Mouse (Mus musculus): ENCODE data around the gene Helt. TPM values are rescaled to one million over a fixed set of nuclear protein-coding genes. Genes with fewer than 3 reads are reported as not detected.

Gene Helt
- polyA plus RNA-seq, 1 experiment from 2014 or later, result not detected

DNA sequence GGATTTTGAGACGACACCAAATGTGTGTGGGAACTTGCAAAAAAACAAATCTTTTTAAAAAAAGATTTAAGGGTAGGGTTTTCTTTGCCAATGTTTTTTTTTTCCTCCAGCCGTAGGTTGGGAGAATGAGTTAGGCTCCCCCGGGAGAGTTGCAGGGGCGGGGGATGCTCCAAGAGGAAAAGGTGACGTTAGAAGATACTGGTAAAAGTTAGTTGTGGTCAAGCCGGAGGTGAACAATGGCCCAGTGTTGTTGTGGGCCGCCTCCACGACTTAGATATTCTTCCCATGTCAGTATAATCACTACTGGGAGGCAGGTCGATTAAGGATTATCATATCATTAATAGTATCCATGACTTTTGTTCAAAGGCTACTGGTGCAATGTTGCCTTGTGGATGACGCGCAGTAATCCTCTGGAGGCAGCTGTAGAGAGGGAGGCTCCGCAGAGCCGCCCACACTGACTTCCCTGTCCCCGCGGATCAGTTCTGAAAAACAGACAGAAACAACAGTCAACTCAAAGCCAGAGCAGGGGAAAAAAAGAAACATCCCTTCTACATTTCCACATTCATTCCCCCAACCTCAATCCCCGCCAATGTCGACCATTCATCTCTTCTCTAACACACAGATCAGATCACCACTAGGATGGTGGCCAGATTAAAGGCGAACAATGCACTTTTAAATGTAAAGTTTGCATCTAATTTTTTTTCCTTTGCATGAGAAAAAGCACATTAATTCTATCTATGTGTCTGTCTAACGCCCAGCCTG lies 36.4 kb downstream of the Helt start:
- Histone ChIP-seq H3K27ac (ENCODE audit: low read length) (no peak overlapping the region), H3K9me3 (ENCODE audit: control insufficient read depth, low read length) (no peaks in the 10 kb centered on the region), H3K4me2 (ENCODE audit: low read depth, low read length) (no peak overlapping the region), H3K4me3 (ENCODE audit: low read length) (no peak overlapping the region), H3K36me3 (ENCODE audit: control insufficient read depth, insufficient read depth, low read length) (no peaks in the 10 kb centered on the region), H3K9ac (ENCODE audit: low read depth, low read length) (no peak overlapping the region), H3K4me1 (ENCODE audit: control insufficient read depth, insufficient read depth, low read length) (no peaks in the 10 kb centered on the region), H3K27me3 (replicated peaks; ENCODE audit: control insufficient read depth, insufficient read depth, low read length) (no peaks in the 10 kb centered on the region)
- WGBS, result 48% methylated on average over 19 of the region's 19 CpGs
- ATAC-seq, result no peak

DNA sequence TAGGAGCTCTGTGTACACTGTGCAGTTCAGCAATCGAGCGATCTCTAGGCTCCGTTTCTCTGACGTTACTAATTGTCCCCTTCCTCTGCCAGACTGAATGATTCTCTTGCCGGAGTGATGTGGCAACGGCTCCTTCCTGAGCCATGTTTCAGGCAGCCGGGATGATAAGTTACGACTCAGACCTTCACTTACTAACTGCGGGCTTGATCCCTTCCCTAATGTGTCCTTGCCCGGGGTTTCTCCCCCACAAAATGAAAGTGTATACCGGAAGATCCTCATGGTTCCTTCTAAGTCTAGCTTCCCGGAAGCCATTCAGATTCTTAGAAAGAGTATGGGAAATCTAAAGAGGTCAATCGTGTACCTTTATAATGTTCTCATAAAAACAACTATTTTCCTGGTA lies 42.0 kb downstream of the Helt start:
- Histone ChIP-seq H3K27ac (ENCODE audit: low read length) (no peak overlapping the region), H3K4me1 (ENCODE audit: control insufficient read depth, insufficient read depth, low read length) (no peaks in the 10 kb centered on the region), H3K4me3 (ENCODE audit: low read length) (no peak overlapping the region), H3K27me3 (replicated peaks; ENCODE audit: control insufficient read depth, insufficient read depth, low read length) (no peaks in the 10 kb centered on the region), H3K9ac (ENCODE audit: low read depth, low read length) (no peak overlapping the region), H3K9me3 (ENCODE audit: control insufficient read depth, low read length) (no peaks in the 10 kb centered on the region), H3K4me2 (ENCODE audit: low read depth, low read length) (no peak overlapping the region), H3K36me3 (ENCODE audit: control insufficient read depth, insufficient read depth, low read length) (no peaks in the 10 kb centered on the region)
- no peak for ATAC-seq
- WGBS, result 56% methylated on average over 13 of the region's 13 CpGs

DNA sequence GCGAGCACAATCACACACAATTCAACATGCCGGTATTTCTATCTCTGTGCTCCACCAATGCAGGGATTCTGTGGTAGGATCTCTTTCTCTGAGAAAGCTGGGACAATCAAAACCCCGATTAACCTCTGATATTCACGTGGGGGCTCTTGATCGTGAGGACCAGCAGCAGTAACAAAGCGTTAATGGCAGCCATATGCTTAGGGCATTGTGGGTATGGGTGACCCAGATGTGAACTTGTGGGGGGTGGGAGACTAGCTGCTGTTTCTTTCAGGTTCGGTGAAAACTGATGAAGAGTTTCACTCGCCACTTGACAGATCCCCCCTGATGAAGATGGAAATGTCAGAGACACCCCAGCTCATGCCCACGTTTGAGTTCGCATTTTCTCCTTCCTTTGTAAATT lies 42.9 kb downstream of the Helt start:
- Histone ChIP-seq H3K4me1 (ENCODE audit: control insufficient read depth, insufficient read depth, low read length) (no peaks in the 10 kb centered on the region), H3K4me3 (ENCODE audit: low read length) (no peak overlapping the region), H3K27me3 (replicated peaks; ENCODE audit: control insufficient read depth, insufficient read depth, low read length) (no peaks in the 10 kb centered on the region), H3K4me2 (ENCODE audit: low read depth, low read length) (no peak overlapping the region), H3K27ac (ENCODE audit: low read length) (no peak overlapping the region), H3K36me3 (ENCODE audit: control insufficient read depth, insufficient read depth, low read length) (no peaks in the 10 kb centered on the region), H3K9me3 (ENCODE audit: control insufficient read depth, low read length) (no peaks in the 10 kb centered on the region), H3K9ac (ENCODE audit: low read depth, low read length) (no peak overlapping the region)
- no peak for ATAC-seq
- WGBS, result 48% methylated on average over 10 of the region's 10 CpGs

DNA sequence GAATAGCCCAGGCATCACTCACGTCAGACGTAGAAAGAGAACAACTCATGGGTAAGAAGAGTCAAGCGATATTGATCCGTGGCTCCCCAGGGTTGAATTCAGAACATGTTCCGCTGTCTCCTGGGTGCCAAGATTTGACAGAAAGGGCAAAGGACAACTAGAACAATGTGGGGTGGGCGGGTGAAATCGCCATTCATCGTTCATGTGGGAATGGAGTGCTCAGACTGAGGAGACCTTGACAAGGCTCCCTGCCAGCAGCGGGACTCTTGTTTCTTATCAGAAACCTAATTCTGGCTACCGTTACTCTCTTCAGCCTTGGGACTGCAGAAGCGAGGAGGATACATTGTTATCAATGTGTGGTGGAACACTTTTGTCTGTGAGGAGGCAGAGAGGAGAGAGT lies 48.1 kb downstream of the Helt start:
- Histone ChIP-seq H3K27me3 (replicated peaks; ENCODE audit: control insufficient read depth, insufficient read depth, low read length) (no peaks in the 10 kb centered on the region), H3K36me3 (ENCODE audit: control insufficient read depth, insufficient read depth, low read length) (no peaks in the 10 kb centered on the region), H3K9ac (ENCODE audit: low read depth, low read length) (no peak overlapping the region), H3K4me1 (ENCODE audit: control insufficient read depth, insufficient read depth, low read length) (no peaks in the 10 kb centered on the region), H3K4me2 (ENCODE audit: low read depth, low read length) (no peak overlapping the region), H3K4me3 (ENCODE audit: low read length) (no peak overlapping the region), H3K27ac (ENCODE audit: low read length) (no peak overlapping the region), H3K9me3 (ENCODE audit: control insufficient read depth, low read length) (no peaks in the 10 kb centered on the region)
- no peak for ATAC-seq
- 59% methylated on average over 11 of the region's 11 CpGs for WGBS

DNA sequence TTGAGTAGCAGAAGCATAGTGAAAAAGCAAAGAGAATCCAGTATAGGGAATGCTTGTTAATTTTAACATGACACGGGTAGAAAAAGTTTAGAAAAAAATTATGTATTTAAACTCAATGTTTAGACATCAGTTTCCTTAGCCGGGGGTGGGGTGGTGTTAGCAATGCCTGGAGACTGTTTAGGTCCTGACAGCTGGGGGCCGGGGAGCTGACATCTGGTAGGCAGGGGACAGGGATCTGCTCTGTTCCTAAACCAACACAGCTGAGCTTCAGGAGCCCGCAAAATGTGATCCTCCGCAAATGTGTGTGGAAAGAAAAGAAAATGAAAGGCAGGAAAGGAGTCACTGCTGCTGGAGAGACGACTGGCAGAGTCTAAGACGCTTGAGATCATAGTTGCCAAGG lies 51.5 kb downstream of the Helt start:
- no peak for ATAC-seq
- no peaks in the 10 kb centered on the region for H3K9me3 ChIP-seq (ENCODE audit: control insufficient read depth, low read length)
- H3K27me3 ChIP-seq (replicated peaks; ENCODE audit: control insufficient read depth, insufficient read depth, low read length), result peaks cover 5% of the 10 kb centered on the region; the same call in 1 of the 2 replicates
- 0 out of 2 replicates have a peak overlapping the region, but pooled peaks have one; percentile 8 for H3K9ac ChIP-seq (ENCODE audit: low read depth, low read length)
- H3K4me3 ChIP-seq (ENCODE audit: low read length), result no peak overlapping the region
- WGBS, result 33% methylated on average over 7 of the region's 7 CpGs
- H3K27ac ChIP-seq (ENCODE audit: low read length), result no peak overlapping the region
- no peaks in the 10 kb centered on the region for H3K4me1 ChIP-seq (ENCODE audit: control insufficient read depth, insufficient read depth, low read length)
- no peaks in the 10 kb centered on the region for H3K36me3 ChIP-seq (ENCODE audit: control insufficient read depth, insufficient read depth, low read length)
- no peak overlapping the region for H3K4me2 ChIP-seq (ENCODE audit: low read depth, low read length)

Other genes with a start within 250 kb of the Helt start
- gene Cfap97, start 142.9 kb downstream of the Helt start, polyA plus RNA-seq (2015; fragmentation: Nextera tagmentation; extraction: Ambion mirVana), result 15.0 and 17.1 TPM in 2 replicates
- 5.9 and 7.6 TPM in 2 replicates for gene Snx25, start 142.5 kb downstream of the Helt start, polyA plus RNA-seq (2015; fragmentation: Nextera tagmentation; extraction: Ambion mirVana)
- gene Slc25a4, start 83.4 kb downstream of the Helt start, polyA plus RNA-seq (2015; fragmentation: Nextera tagmentation; extraction: Ambion mirVana), result 360 and 397 TPM in 2 replicates
- 48.3 and 56.0 TPM in 2 replicates for gene Acsl1, start 176.4 kb upstream of the Helt start, polyA plus RNA-seq (2015; fragmentation: Nextera tagmentation; extraction: Ambion mirVana)

All from intestine, embryonic 16.5 days (tissue).